Mouse (Mus musculus): ENCODE data around the gene Stmn1.

DNA sequence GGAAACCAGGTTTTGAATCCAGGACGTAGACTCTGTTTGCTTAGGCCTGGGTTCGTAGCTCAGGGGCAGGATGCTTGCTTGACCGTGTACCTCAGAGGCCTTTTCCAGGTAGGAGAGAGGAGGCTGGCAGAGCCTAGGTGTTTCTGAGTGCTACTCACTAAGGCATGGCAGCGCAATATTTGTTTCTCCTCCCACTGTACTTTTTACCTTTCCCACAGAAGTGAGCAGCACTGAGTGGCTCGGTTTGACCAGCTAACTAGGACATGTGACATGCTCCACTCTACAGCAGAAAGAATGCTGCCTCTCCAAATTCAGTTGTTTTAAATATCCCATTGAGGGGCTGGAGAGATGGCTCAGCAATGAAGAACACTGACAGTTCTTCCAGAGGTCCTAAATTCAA is 20.1 kb downstream of the Stmn1 start:
- TF ChIP-seq POLR2A (IDR thresholded peaks at IDR 0.05; ENCODE audit: low read depth, low read length) (no peak), CTCF (IDR thresholded peaks at IDR 0.05; ENCODE audit: borderline replicate concordance, insufficient read depth, low read length) (no peak)
